Comparison of ENCODE assay signal across 8 mouse cellular contexts in genomic region chr7:100227896-100228525, GRCm38 (mm10). TPM values are rescaled to one million over a fixed set of nuclear protein-coding genes. Genes with fewer than 3 reads are reported as not detected.
A peak's percentile ranks its signal among the peaks of the same experiment; 100 is the strongest.
DNase-seq lines count a peak whose midpoint lies in the region; ATAC-seq lines count a peak whose summit lies in the region.

No protein-coding gene starts in this region.

- H3K4me1 ChIP-seq in midbrain, embryonic 12.5 days, result peaks cover 9% of the 10 kb centered on the region
- H3K4me1 ChIP-seq in stomach, embryonic 16.5 days (ENCODE audit: control insufficient read depth, insufficient read depth, low read length), result peaks cover 3% of the 10 kb centered on the region; the same call in 1 of the 2 replicates

- peak overlapping the region; percentile 68 for H3K4me2 ChIP-seq in midbrain, embryonic 12.5 days (replicated peaks)
- peak overlapping the region; percentile 100 for H3K4me2 ChIP-seq in stomach, embryonic 16.5 days (ENCODE audit: low read depth, low read length)

- no peaks in the 10 kb centered on the region for H3K27me3 ChIP-seq in midbrain, embryonic 12.5 days
- H3K27me3 ChIP-seq in stomach, embryonic 16.5 days (ENCODE audit: control insufficient read depth, insufficient read depth, low read length), result no peaks in the 10 kb centered on the region

- H3K27ac ChIP-seq in midbrain, embryonic 12.5 days (replicated peaks), result peak overlapping the region; percentile 92
- H3K27ac ChIP-seq in stomach, embryonic 16.5 days (ENCODE audit: low read length), result peak overlapping the region; percentile 92

- peak overlapping the region; percentile 70 for H3K9ac ChIP-seq in midbrain, embryonic 12.5 days (replicated peaks)
- peak overlapping the region; percentile 76 for H3K9ac ChIP-seq in stomach, embryonic 16.5 days (ENCODE audit: low read length)

- peak; percentile 27 for DNase-seq in gastrocnemius, postnatal 14 days
- DNase-seq in gastrocnemius, postnatal 36 days, result no peak
- peak; percentile 4 for DNase-seq in 3T3-L1 (ENCODE audit: low read depth, low spot score)
- DNase-seq in R1 (ENCODE audit: low read depth, low spot score), result peak; percentile 24
- DNase-seq in kidney, postnatal 25 days, result peak; percentile 10 to 47

- WGBS in midbrain, embryonic 12.5 days, result 1% methylated on average over 23 of the region's 23 CpGs
- 2% methylated on average over 23 of the region's 23 CpGs for WGBS in stomach, embryonic 16.5 days

- ATAC-seq in erythroid progenitor cell, adult 5-6 weeks (replicated peaks; ENCODE audit: low FRiP score, poor library complexity, severe bottlenecking), result peak; percentile 54
- peak; percentile 66 for ATAC-seq in midbrain, embryonic 12.5 days (ENCODE audit: low FRiP score, low read depth)
- peak; percentile 34 for ATAC-seq in stomach, embryonic 16.5 days (ENCODE audit: insufficient read depth, low FRiP score)

- H3K9me3 ChIP-seq in midbrain, embryonic 12.5 days, result no peaks in the 10 kb centered on the region
- no peaks in the 10 kb centered on the region for H3K9me3 ChIP-seq in stomach, embryonic 16.5 days (replicated peaks; ENCODE audit: control insufficient read depth, low read length)

- intact Hi-C loops in gastrocnemius, postnatal 14 days (cut with DNase I; ENCODE audit: low total_unique reads), result no loop called here
- intact Hi-C loops in gastrocnemius, postnatal 36 days (cut with DNase I), result no loop called here

- peak overlapping the region; percentile 59 for H3K4me3 ChIP-seq in midbrain, embryonic 12.5 days
- peak overlapping the region; percentile 76 for H3K4me3 ChIP-seq in stomach, embryonic 16.5 days (replicated peaks; ENCODE audit: low read length)

- no peaks in the 10 kb centered on the region for H3K36me3 ChIP-seq in midbrain, embryonic 12.5 days
- no peaks in the 10 kb centered on the region for H3K36me3 ChIP-seq in stomach, embryonic 16.5 days (ENCODE audit: control insufficient read depth, insufficient read depth, low read length)

RNA-seq across cellular contexts. Expression of gene Pgm2l1, which starts 0.8 kb away (rescaled TPM):
- total RNA-seq in gastrocnemius, postnatal 14 days (2021), result 10 to 100 TPM; 12.2 to 12.3 TPM
- 10 to 100 TPM; 18.3 to 18.7 TPM for total RNA-seq in gastrocnemius, postnatal 36 days (2021)
- total RNA-seq in erythroid progenitor cell, adult 5-6 weeks (2015; ENCODE audit: low replicate concordance), result 14.1 and 19.3 TPM in 2 replicates
- 16.0 and 18.9 TPM in 2 replicates for total RNA-seq in erythroid progenitor cell, adult 5-6 weeks (2017; ENCODE audit: low replicate concordance)
- 11.8 and 14.3 TPM in 2 replicates for polyA plus RNA-seq in midbrain, embryonic 12.5 days (2016; fragmentation: Nextera tagmentation; extraction: Ambion mirVana)
- polyA plus RNA-seq in stomach, embryonic 16.5 days (2015; fragmentation: Nextera tagmentation; extraction: Ambion mirVana), result 1.7 and 2.5 TPM in 2 replicates

RNA-seq across cellular contexts. Expression of gene Kcne3, which starts 51.7 kb away (rescaled TPM):
- under 1 TPM; 0.59 to 0.60 TPM for total RNA-seq in gastrocnemius, postnatal 14 days (2021)
- total RNA-seq in gastrocnemius, postnatal 36 days (2021), result 1 to 10 TPM in 1 of 2 experiments, under 1 TPM in 1; 0.61 to 1.5 TPM
- not detected in 2 replicates for total RNA-seq in erythroid progenitor cell, adult 5-6 weeks (2015; ENCODE audit: low replicate concordance)
- total RNA-seq in erythroid progenitor cell, adult 5-6 weeks (2017; ENCODE audit: low replicate concordance), result not detected in 2 replicates
- 1.4 and 1.5 TPM in 2 replicates for polyA plus RNA-seq in midbrain, embryonic 12.5 days (2016; fragmentation: Nextera tagmentation; extraction: Ambion mirVana)
- 13.9 and 17.1 TPM in 2 replicates for polyA plus RNA-seq in stomach, embryonic 16.5 days (2015; fragmentation: Nextera tagmentation; extraction: Ambion mirVana)

RNA-seq across cellular contexts. Expression of gene P4ha3, which starts 57.3 kb away (rescaled TPM):
- 1 to 10 TPM; 1.5 to 2.5 TPM for total RNA-seq in gastrocnemius, postnatal 14 days (2021)
- total RNA-seq in gastrocnemius, postnatal 36 days (2021), result under 1 TPM; 0.32 to 0.36 TPM
- total RNA-seq in erythroid progenitor cell, adult 5-6 weeks (2015; ENCODE audit: low replicate concordance), result not detected in 2 replicates
- total RNA-seq in erythroid progenitor cell, adult 5-6 weeks (2017; ENCODE audit: low replicate concordance), result not detected in 2 replicates
- polyA plus RNA-seq in midbrain, embryonic 12.5 days (2016; fragmentation: Nextera tagmentation; extraction: Ambion mirVana), result 4.4 and 4.7 TPM in 2 replicates
- 4.4 and 4.7 TPM in 2 replicates for polyA plus RNA-seq in stomach, embryonic 16.5 days (2015; fragmentation: Nextera tagmentation; extraction: Ambion mirVana)

Comparison
In these comparisons a context has a peak if more than half of its experiments do, and no peak if none do; other contexts are left out.
1. DNase-seq: peak in gastrocnemius, postnatal 14 days (single experiment), 3T3-L1 (single experiment), R1 (single experiment) and kidney, postnatal 25 days (2 of 2); none in gastrocnemius, postnatal 36 days (0 of 2).
2. Peak in every context shown above with its lines, with median percentiles within 50 percentile points of each other: ATAC-seq.